Mouse (Mus musculus) urinary bladder, adult 18-20 months (tissue): Measurements from ENCODE around the gene Cend1.

Experiments used
- DNase-seq, 2 experiments: peaks; one replicate each; pipeline ENCODE4 v3.0.0; 2022; ENCODE audit warnings: low spot score in 2 of 2, mixed read lengths in 2 of 2

Gene Cend1

DNA sequence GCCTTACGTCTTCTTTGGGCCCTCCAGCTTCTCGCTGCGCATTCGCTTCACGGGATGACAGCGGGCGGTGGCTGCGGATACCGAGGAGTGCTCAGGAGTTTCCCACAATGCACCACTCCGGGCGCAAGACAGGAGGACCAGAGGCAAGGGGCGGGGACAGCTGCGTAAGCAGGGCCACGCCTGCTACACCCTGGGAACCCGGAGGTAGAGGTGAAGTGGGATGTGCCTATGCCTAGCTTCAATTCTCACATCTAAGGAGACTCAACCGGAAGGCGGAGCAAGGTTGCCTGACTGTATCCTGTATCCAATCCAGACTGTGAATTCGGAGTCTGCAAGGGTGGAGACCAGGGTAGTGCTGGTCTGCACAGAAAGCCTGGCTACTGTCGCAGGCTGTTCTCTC lies at the start of gene Cend1:
Gene Cend1, minus strand, starts transcription at position 182 of the 400 bp plus-strand sequence.
- DNase-seq = no peak

DNA sequence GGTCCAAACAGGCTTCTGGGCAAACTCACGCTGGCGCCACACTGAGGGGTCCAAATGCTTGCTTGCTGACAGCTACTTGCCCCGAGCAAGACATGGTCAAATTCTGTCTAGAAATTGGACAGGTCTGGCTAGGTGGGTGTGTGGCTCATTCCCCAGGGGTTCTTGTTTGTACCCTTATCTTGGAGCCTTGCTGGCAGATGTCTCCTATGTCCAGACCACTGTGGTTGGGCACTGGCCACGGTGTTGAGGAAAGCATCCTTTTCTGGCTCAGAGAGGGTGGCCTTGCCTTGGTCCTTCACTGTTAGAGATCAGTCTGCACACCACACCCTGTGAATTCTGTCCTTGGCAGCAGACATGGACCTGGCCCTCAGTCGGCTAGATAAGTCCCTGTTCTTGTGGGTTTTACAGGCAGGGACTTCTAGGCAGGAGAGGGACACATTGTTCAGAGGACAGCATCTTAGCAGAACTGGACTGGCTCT lies 49.0 kb upstream of the Cend1 start:
- no peak for DNase-seq

- no peak for DNase-seq
Observed at GRCm38 (mm10) chr7:141477578-141478269, 48.4 kb upstream of the Cend1 start.

DNA sequence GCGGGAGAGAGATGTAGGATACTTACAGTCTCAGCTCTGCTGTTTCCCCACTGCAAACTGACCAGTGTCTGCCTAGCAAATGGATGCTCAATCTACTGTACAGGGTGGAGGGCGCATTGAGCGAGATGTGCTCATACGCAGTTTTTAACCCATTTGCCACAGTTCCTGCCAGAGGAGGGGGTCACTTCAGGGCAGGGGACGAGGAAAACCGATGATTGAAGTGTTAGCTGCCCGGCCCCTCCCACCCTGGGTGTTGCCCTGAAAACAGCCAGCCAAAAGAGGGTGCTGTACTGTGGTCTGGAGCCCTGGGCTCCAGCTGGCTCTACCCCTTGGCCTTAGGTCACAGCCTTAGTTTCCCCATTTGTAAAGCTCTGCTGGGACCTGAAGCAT lies 47.7 kb upstream of the Cend1 start:
- DNase-seq = no peak

DNA sequence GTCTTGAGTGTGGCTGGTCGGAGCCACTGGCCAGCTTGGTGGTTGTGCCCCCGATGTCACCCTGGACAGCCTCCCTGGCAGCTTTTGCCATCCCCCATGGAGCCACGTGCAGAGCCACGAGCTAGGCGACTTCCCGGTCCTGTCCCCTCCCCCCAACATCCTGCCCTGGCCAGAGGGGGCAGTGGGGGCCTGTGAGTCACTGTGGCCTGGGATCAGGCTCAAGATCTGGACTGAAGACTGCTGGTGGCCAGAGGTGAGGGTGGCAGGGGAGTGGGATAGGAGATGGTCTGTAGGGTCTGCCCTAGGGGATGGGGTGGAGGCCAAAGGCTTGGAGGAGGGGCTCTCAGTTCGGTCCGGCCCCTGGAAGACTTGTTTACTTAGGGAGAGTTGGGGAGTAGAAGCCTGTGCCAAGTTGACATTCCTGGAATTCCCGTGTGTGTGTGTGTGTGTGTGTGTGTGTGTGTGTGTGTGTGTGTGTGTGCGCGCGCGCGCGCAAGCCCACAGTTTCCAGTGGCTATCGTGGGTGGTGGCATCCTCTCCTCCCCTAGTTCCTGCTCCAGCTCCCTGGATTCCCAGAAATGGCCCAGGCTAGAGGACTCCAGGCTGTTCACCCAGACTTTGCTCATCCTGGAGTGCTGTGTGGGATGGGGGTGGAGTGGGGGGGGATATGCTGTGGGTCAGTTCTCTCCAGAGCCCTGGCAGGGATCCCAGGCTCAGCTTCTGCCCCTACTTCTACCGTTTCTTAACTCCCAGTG lies 47.1 kb upstream of the Cend1 start:
- peak; percentile 85 to 87 for DNase-seq

- DNase-seq = no peak
Observed at GRCm38 (mm10) chr7:141475805-141476158, 46.5 kb upstream of the Cend1 start.

DNA sequence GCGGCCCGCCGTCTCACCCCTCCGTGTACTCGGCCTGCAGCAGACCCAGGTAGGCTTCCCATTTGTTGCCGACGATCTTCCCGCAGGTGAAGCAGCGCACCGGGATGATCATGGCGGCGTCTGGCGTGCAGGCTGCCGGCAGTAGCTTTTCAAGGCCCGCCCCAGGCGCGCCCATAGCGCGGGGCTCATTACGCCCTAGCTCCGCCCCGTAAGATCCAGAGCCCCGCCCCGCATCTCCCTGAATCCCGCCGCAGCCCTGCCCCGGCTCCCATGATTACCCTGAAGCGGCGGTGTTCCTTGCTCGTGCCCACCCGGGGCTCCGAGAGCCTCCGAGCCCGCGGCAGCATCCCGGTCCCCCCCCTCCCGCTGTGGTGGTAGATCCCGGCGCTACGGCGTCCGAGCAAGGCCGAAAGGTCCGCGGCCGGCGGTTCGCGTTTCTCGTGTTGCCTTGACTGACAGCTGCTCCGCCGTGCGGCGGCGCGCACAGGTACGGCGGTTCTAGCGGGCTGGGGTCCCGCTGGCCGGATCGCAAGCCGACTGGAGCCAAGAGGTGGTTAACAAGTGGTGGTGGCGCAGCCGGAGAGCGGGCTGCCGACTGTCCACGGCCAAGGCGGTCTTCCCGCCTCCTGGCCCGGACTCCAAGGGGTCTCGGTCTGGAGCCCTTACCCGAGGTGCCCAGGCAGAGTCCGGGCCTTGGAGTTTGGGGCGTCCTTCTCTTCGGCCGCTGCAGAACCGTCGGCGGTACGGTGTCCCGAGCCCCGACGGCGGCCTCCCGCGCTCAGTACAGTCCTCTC lies 45.9 kb upstream of the Cend1 start, which contains the start of the genes Polr2l and Tspan4:
Gene Polr2l, minus strand, starts transcription at position 122 of the 794 bp plus-strand sequence.
Gene Tspan4, plus strand, starts transcription at position 230 of the 794 bp plus-strand sequence.
- DNase-seq = peak; percentile 76 to 88

DNA sequence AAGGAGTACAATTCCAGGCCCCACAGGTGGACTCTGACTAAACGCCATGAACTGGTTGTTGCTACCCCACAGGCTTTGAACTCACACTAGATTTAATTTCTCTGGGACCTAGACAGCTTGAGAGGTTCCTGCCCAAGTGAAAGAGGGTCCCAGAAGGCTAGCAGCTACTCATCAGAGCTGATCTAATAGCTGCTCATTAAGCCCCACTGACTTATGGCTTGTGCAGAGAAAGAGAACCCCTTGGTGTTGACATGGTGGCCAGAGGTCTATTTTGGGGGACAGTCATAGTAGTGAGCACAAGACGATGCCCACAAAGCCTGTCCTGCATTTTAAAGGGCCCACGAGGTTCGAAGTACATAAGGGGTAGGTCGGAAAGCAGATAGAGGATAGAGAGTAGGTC lies 44.9 kb upstream of the Cend1 start:
- no peak for DNase-seq

- no peak for DNase-seq
Observed at GRCm38 (mm10) chr7:141472763-141473162, 43.5 kb upstream of the Cend1 start.

DNA sequence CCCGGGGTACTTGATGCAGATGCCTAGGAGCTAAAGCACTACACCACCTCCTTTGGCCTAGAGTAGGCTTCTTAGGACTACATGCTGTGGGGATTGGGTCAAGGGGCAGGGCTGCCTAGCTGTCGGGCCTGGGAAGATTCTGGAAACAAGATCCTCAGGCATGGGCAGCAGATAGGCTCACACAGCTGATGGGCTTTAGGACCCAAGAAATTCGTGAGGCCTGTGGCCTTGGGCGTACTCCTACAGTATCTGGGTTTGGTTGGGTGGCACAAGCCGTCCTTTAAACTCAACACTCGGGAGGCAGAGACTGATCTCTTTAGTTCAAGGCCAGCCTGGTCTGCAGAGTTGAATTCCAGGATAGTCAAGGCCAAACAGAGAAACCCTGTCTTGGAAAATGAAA lies 42.9 kb upstream of the Cend1 start:
- DNase-seq = no peak

GRCm38 (mm10) chr7:141471236-141471635 lies 41.9 kb upstream of the Cend1 start:
- no peak for DNase-seq

DNA sequence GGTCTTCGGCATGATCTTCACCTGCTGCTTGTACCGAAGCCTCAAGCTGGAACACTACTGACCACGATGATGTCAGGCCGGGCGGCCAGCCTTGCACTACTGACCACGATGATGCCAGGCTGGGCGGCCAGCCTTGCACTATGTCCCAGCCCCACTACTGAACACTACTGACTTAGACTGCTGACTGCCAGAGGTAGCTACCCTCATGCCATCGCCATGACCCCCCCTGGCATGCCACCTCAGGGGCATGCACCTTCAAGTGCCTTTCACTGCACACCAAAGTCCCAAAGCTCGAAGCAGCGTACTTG lies 41.3 kb upstream of the Cend1 start:
- DNase-seq = no peak

DNA sequence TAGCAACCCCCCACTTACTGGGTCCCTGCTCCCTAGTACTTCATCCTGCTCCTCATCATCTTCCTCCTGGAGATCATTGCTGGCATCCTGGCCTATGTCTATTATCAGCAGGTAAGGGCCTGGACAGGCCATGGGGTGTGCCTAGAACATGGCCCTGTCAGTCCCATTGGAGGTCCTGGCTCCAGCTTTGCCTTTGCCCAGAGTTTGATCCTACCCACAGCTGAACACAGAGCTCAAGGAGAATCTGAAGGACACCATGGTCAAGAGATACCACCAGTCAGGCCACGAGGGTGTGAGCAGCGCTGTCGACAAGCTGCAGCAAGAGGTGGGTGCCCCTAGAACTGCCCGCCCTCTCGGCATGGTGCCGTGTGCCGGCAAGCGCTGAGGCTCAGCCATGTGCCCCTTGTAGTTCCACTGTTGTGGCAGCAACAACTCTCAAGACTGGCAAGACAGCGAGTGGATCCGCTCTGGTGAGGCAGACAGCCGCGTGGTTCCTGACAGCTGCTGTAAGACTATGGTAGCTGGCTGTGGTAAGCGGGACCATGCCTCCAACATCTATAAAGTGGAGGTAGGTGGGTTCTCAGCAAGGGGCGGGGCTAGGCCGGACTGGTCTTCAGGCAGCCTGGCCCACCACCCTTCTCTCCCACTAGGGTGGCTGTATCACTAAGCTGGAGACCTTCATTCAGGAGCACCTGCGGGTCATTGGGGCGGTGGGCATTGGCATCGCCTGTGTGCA lies 40.8 kb upstream of the Cend1 start:
- DNase-seq = no peak

DNA sequence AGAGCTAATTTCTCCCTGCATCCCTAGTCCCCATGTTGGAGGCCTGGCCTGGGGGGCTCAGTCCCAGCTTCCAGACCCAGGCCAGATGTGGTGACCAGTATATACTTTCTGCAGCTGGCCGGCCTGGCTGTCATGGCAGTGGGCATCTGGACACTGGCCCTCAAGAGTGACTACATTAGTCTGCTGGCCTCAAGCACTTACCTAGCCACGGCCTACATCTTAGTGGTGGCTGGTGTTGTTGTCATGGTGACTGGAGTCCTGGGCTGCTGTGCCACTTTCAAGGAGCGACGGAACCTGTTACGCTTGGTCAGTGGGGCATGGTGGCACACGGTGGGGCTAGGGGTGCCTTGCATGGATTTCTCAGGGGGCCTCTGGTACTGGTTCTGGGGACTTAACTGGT lies 40.1 kb upstream of the Cend1 start:
- no peak for DNase-seq

DNA sequence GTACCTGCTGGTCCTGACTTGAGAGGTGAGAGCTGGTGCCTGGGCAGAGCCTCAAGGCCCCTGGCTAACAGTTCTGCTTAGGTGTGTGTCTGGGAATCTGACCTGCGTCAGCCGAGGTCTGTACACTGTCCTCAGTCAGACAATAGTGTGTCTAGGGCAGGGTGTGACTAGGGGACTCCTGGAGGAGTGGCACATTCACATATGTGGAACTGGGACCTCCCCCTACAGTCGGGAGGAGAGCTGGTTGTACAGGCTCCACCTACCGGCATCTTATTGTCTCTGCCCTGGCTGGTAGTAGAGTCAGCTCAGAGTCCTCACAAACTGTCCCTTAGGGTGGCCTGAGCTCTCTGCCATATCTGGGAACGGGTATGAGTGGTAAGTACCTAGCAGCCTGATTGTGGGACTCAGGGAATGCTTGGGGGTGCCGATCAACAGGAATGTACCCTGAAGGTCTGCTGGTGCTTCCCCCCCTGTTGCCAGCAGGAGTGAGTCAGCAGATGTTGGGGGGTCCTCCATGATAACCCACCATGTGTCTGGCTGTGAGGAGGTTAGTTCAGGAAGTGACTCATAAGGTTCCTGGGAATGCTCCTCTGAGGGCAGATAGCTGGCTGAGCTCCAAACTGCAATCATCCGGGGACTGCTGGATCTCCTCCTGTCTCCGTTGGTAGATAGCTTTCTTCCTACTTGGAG lies 39.4 kb upstream of the Cend1 start:
- DNase-seq = peak in 1 of 2 experiments; percentile 56

DNA sequence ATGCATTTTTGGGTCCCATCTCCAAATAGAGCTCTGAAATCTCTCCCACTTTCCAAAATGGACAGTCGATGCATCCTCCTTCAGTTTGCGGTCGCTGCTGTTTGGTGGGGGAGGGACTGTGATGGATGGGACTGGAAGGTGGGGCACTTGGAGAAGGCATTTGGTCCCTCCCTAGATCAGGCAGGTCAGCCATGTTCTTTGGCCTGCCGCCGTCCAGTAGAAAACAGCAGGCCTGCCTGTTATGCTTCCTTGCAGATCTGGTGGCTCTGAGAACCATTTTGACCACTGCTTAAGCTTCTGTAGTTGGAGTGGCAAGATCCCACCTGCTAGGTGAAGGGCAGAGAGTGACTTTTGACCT lies 38.9 kb upstream of the Cend1 start:
- no peak for DNase-seq

GRCm38 (mm10) chr7:141467230-141468030 lies 38.1 kb upstream of the Cend1 start, which contains the start of gene Cd151:
Gene Cd151, plus strand, starts transcription at chr7:141467392.
- DNase-seq = peak; percentile 89 to 94

- DNase-seq = no peak
Observed at GRCm38 (mm10) chr7:141466607-141467148, 37.4 kb upstream of the Cend1 start.

GRCm38 (mm10) chr7:141466045-141466394 lies 36.7 kb upstream of the Cend1 start:
- DNase-seq = no peak

- DNase-seq = no peak
Observed at GRCm38 (mm10) chr7:141465388-141466044, 36.2 kb upstream of the Cend1 start.
